Mouse (Mus musculus): ENCODE data around the gene 1700074P13Rik.
A peak's percentile ranks its signal among the peaks of the same experiment; 100 is the strongest.
"Not testable (repeated sequence)": the region's sequence is repeated elsewhere in the genome, so short reads cannot be mapped to it uniquely, and the experiment has no call there.

Gene 1700074P13Rik

DNA sequence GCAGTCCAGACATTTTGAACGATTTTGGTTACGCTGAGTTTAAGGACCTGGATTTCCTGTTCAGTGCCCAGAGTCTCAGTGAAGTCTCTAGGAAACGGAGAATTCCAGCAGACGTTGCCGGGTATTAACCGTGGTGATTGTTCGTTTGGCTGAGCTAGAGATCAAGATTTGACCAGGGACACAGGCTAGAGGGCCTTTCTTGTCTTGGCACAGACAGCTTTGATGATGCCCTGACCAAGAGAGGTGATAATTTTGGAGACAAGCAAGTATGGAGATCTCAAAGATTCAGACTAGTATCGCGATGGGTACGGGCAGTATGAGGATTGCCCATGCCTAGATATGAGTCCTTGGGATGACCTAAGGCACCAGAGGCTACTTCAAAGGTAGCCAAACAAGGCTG, at the start of gene 1700074P13Rik:
1700074P13Rik (minus strand) TSS at position 101 of the 400 bp plus-strand sequence.
- DNase-seq (ENCODE audit: low read depth, low spot score) = no peak

DNA sequence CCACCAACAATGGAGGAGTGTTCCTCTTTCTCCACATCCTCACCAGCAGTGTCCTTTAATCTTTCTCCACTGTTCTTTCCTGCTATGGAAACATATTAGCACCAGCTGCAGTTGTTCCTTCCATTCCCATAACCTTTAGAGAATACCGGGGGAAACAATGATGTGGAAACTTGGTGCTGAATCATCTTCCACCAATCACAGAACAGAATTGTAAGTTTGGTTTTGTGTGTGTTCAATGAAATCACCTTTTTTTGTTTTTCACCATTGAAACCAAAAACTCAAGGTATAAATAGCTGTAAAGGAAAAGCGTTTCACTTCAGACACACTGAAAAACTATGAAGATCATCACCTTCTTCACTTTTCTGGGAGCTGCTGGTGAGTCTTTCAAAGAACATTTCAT, 24.1 kb upstream of the 1700074P13Rik start, which contains the start of gene 1810009J06Rik:
1810009J06Rik (plus strand) TSS at position 301 of the 400 bp plus-strand sequence.
- DNase-seq (ENCODE audit: low read depth, low spot score) = not testable (repeated sequence)

DNA sequence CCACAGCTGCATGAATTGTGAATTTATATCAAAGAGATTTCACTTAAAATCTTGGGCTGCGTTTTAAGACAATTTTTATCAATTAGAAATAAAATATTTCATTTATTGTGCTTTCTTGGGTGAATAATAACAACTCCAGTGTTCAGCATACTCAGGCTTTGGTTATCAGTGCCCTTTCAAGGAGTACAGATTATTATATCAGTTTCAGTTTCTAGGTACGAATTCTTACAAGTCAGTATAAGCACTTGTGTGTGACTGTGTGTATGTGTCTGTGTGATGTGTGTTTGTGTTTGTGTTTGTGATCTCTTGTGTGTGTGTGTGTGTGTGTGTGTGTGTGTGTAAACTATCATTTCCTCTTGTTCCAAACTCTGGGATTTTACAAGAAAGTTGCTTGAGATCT, 13.4 kb upstream of the 1700074P13Rik start:
- no peak for DNase-seq (ENCODE audit: low read depth, low spot score)

DNA sequence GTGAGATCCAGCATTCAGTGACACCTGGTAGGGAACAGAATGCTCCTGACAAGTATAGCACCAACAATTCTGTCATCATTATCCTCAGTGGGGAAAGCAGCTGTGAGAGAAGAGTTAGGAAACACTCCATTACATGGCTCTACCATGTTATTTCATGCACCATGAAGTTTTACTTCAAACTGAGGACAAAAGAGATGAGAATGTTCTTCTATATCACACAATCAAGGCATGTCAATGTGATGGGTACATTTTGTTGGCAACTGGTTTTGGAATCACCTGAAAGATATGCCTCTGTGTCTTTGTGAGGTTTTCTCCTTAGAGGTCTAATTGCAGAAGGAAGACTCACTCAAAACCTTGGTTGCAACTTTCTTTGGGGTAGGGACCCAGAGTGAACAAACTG, 11.4 kb upstream of the 1700074P13Rik start, which contains the start of gene Gm4744:
Gm4744 (minus strand) TSS at position 101 of the 400 bp plus-strand sequence.
- DNase-seq (ENCODE audit: low read depth, low spot score) = no peak

DNA sequence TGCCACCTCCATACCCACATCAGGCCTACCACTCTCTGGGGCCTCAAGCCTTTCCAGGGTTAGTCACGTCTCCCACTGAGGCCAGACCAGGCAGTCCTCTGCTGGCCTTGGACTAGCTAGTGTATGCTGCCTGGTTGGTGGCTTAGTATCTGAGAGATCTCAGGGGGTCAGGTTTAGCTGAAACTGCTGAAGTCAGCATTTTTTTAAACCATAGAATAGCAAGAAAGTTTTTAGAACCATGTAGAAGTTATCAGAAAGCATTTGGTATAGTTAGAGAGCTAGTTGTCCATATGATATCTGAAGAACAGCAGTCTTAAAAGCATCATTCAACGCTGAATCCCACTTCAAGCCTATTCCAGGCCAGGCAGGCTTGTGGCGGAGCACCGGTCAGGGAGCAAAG, 20.4 kb downstream of the 1700074P13Rik start:
- DNase-seq (ENCODE audit: low read depth, low spot score) = no peak

DNA sequence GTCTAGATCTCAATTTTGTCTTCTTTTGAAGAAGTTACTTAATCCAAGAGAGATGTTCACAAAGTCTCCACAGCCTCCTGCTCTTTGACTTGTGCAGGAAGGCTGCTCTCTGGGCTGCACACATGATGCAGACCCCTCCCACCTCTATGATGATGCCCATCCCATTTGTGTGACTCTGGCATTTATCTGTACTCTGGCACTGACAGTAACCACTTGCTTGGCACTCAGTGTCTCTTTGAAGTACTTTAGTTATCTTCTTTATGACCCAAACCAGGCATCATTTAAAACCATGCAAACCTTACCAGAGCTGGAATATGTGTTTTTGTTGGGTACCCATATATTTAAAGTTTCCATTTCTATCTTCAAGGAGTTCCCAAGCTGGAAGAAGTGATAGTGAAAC, 40.1 kb downstream of the 1700074P13Rik start, which contains the start of gene Prss58:
Prss58 (minus strand) TSS at position 101 of the 400 bp plus-strand sequence.
- DNase-seq (ENCODE audit: low read depth, low spot score) = no peak

DNA sequence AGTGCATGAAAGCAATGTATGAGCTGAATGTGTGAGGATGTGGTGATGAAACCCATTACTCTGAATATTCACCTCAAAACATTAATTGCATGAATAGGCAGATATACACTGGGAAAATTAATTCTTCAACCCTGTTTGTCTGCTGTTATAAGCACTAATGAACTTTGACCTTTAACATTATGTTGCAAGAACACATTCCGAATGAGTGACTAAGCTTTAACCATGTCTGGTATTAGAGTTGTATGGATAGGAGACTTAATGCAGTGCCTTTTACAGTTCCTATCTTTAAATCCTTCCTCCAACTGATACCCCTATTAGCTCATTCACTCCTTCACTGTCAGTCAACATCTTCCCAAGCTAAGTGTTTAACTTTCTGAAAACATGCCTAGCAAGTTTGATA, 45.6 kb downstream of the 1700074P13Rik start:
- no peak for DNase-seq (ENCODE audit: low read depth, low spot score)

DNA sequence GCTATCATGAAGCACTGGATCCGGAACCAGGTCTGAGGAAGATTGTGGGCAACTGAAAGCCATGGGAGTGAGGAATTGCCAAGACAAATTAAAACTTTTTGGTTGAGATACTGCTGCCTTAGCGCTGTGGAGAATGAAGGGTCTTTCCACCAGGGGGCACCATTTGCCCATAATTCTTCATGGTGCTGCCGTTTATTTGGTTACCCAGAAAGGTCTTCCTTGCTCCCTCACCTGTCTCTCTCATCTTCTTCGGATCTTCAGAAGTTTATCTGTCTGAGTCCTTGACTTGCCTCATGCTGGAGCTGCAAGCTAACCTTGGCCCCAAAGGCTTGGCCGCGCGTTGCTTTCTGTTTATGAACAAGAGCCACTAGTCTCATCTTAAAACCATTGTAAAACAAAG, 46.8 kb downstream of the 1700074P13Rik start:
- DNase-seq (ENCODE audit: low read depth, low spot score) = peak; percentile 4

DNA sequence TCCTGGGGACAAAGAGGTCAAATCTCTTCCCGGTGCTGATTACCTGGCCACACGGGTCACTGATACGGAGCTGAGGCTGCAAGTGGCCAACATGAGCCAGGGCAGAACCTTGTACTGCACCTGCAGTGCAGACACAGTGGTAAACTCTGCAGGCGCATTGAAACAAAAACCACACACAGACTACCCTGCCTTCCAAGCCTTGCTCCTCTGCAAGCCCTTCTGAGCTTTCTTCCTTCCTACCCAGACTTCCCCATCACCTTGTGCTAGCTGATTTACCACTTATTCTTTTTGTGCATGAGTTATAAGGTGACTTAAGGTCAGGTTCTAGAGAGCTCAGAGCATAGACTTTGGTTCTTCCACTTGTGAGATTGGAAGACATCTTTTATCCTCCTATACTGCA, 48.6 kb downstream of the 1700074P13Rik start:
- DNase-seq (ENCODE audit: low read depth, low spot score) = no peak

DNA sequence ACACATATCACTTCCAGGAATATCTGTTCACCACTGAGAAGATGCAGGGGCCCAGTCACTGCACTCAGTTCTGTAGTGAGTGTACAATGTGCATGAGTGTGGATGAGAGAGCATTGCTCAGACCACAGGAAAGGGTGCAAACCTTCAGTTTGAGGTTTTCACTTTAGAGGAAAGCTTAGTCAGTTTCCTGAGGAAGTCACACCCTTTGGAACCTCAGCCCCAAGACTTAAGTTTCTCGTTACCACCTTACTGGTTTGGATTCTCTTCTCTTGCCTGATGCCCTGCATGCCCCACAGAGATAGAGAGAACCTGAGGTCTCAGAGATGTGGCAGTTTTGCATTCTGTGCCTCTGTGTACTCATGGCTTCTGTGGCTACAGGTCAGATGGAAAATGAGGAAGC, 49.4 kb downstream of the 1700074P13Rik start:
- no peak for DNase-seq (ENCODE audit: low read depth, low spot score)

DNA sequence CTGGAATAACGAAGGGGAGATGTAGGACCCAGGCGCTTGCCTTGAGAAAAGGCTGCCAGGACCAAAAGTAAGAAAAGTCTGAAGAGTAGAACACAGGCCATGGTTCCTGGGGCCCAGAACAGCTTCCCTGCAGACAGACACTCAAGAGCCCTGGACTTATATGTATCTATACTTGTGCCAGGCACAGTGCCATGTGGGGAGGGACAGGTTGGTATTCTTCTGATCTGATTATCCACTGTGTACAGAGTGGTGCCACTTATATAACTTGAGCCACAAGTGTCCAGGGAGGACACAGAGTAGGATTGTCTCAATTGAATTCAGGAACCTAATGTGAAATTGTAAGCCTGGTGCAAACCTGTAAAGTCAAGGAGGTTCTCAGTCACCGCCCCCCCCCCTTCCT, 53.0 kb downstream of the 1700074P13Rik start, which contains the start of gene Moxd2:
Moxd2 (minus strand) TSS at position 101 of the 400 bp plus-strand sequence.
- no peak for DNase-seq (ENCODE audit: low read depth, low spot score)
